Mouse (Mus musculus) heart, embryonic 10.5 days (tissue): ENCODE data around the gene Man2a2. TPM values are rescaled to one million over a fixed set of nuclear protein-coding genes. Genes with fewer than 3 reads are reported as not detected.
A peak's percentile ranks its signal among the peaks of the same experiment; 100 is the strongest.
"Not testable (repeated sequence)": the region's sequence is repeated elsewhere in the genome, so short reads cannot be mapped to it uniquely, and the experiment has no call there.

ENCODE experiments used
- DNase-seq: peaks from one replicate; pipeline ENCODE4 v3.0.0-alpha.2; 2017; ENCODE audit warnings: low spot score
- H3K27ac ChIP-seq: fragments of 300-500 bp; sonication (generic); 2 replicates; pipeline ENCODE4 v1.5.1; 2016; ENCODE audit warnings: mild to moderate bottlenecking
- H3K27me3 ChIP-seq: fragments of 300-500 bp; sonication (generic); 2 replicates; pipeline ENCODE4 v1.6.1; 2016; ENCODE audit warnings: mild to moderate bottlenecking; ENCODE audit not compliant: poor library complexity, insufficient read depth, severe bottlenecking
- H3K36me3 ChIP-seq: fragments of 300-500 bp; sonication (generic); 2 replicates; pipeline ENCODE4 v1.6.1; 2016; ENCODE audit warnings: mild to moderate bottlenecking, moderate library complexity
- H3K4me1 ChIP-seq: fragments of 300-500 bp; sonication (generic); 2 replicates; pipeline ENCODE4 v1.6.1; 2016; ENCODE audit warnings: mild to moderate bottlenecking
- H3K4me3 ChIP-seq: fragments of 300-500 bp; sonication (generic); 2 replicates; pipeline ENCODE4 v1.5.1; 2016; ENCODE audit warnings: mild to moderate bottlenecking, moderate library complexity
- H3K9me3 ChIP-seq: fragments of 300-500 bp; sonication (generic); 2 replicates; pipeline ENCODE4 v1.6.1; 2016; ENCODE audit warnings: mild to moderate bottlenecking, moderate library complexity
- WGBS: fragments of 180-500 bp; shearing (Covaris S2); methylation state at CpG from one replicate; pipeline ENCODE4 v1.1.7; 2016; 5-methylcytosine and 5-hydroxymethylcytosine counted together
- polyA plus RNA-seq: library from polyadenylated mRNA; unstranded; fragments of >200 nt; fragmentation: Nextera tagmentation; extraction: Ambion mirVana; gene quantifications from 2 replicates; pipeline ENCODE4 v1.2.1, GENCODE M21; 2016

The Man2a2 gene
- polyA plus RNA-seq, 1 experiment from 2014 or later: 20.0 TPM

- WGBS: 68% methylated on average over 9 of the region's 9 CpGs
- Histone ChIP-seq H3K4me1 (peaks cover 63% of the 10 kb centered on the region), H3K9me3 (no peaks in the 10 kb centered on the region), H3K27ac (peak within 1 kb of the TSS; percentile 76), H3K27me3 (no peaks in the 10 kb centered on the region), H3K4me3 (no peak within 1 kb of the TSS), H3K36me3 (no peaks in the 10 kb centered on the region)
- no peak for DNase-seq
These were observed 34.1 kb upstream of the Man2a2 start, which contains the start of gene Furin for GRCm38 (mm10) chr7:80405188-80405695. Furin (minus strand) TSS chr7:80405436.

- H3K27me3 ChIP-seq: no peaks in the 10 kb centered on the region
- 38% methylated on average over 7 of the region's 7 CpGs for WGBS
- peaks cover 72% of the 10 kb centered on the region for H3K4me1 ChIP-seq
- no peak for DNase-seq
- no peaks in the 10 kb centered on the region for H3K9me3 ChIP-seq
- H3K4me3 ChIP-seq: no peak overlapping the region
- no peaks in the 10 kb centered on the region for H3K36me3 ChIP-seq
- peak overlapping the region; percentile 76 for H3K27ac ChIP-seq
These were observed 33.1 kb upstream of the Man2a2 start for GRCm38 (mm10) chr7:80404101-80404894.

- Histone ChIP-seq H3K9me3 (no peaks in the 10 kb centered on the region), H3K4me3 (peak overlapping the region; percentile 86), H3K27ac (peak overlapping the region; percentile 76), H3K36me3 (peaks cover 6% of the 10 kb centered on the region), H3K4me1 (peaks cover 80% of the 10 kb centered on the region), H3K27me3 (no peaks in the 10 kb centered on the region)
- no peak for DNase-seq
- 41% methylated on average over 9 of the region's 9 CpGs for WGBS
These were observed 32.4 kb upstream of the Man2a2 start for GRCm38 (mm10) chr7:80403551-80403950.

- Histone ChIP-seq H3K4me3 (peak overlapping the region; percentile 86), H3K27ac (peak overlapping the region; percentile 97), H3K4me1 (peaks cover 81% of the 10 kb centered on the region), H3K9me3 (no peaks in the 10 kb centered on the region), H3K36me3 (peaks cover 13% of the 10 kb centered on the region), H3K27me3 (no peaks in the 10 kb centered on the region)
- 17% methylated on average over 91 of the region's 92 CpGs for WGBS
- no peak for DNase-seq
These were observed 31.6 kb upstream of the Man2a2 start for GRCm38 (mm10) chr7:80402651-80403321.

GRCm38 (mm10) chr7:80401860-80402641, 30.9 kb upstream of the Man2a2 start:
- Histone ChIP-seq H3K27ac (peak overlapping the region; percentile 97), H3K36me3 (peaks cover 21% of the 10 kb centered on the region), H3K4me3 (peak overlapping the region; percentile 86), H3K4me1 (peaks cover 73% of the 10 kb centered on the region), H3K9me3 (no peaks in the 10 kb centered on the region), H3K27me3 (no peaks in the 10 kb centered on the region)
- WGBS: 1% methylated on average over 102 of the region's 102 CpGs
- DNase-seq: no peak

- no peak for DNase-seq
These were observed 30.1 kb upstream of the Man2a2 start for GRCm38 (mm10) chr7:80401041-80401859.

GRCm38 (mm10) chr7:80400571-80400970, 29.4 kb upstream of the Man2a2 start:
- no peak for DNase-seq
- Histone ChIP-seq H3K27ac (peak overlapping the region; percentile 97), H3K9me3 (no peaks in the 10 kb centered on the region), H3K4me3 (peak overlapping the region; percentile 86), H3K27me3 (no peaks in the 10 kb centered on the region), H3K36me3 (peaks cover 34% of the 10 kb centered on the region), H3K4me1 (peaks cover 64% of the 10 kb centered on the region)
- 55% methylated on average over 6 of the region's 6 CpGs for WGBS

More at GRCm38 (mm10) chr7:80401041-80401859, 30.1 kb upstream of the Man2a2 start:
- Histone ChIP-seq H3K27me3 (no peaks in the 10 kb centered on the region), H3K36me3 (peaks cover 28% of the 10 kb centered on the region), H3K4me1 (peaks cover 68% of the 10 kb centered on the region), H3K4me3 (peak overlapping the region; percentile 86), H3K9me3 (no peaks in the 10 kb centered on the region), H3K27ac (peak overlapping the region; percentile 97)
- 14% methylated on average over 5 of the region's 5 CpGs for WGBS

- no peaks in the 10 kb centered on the region for H3K27me3 ChIP-seq
- peaks cover 39% of the 10 kb centered on the region for H3K36me3 ChIP-seq
- DNase-seq: no peak
- WGBS: 41% methylated on average over 5 of the region's 5 CpGs
- peak overlapping the region; percentile 86 for H3K4me3 ChIP-seq
- no peaks in the 10 kb centered on the region for H3K9me3 ChIP-seq
- H3K27ac ChIP-seq: peak overlapping the region; percentile 97
- peaks cover 60% of the 10 kb centered on the region for H3K4me1 ChIP-seq
These were observed 28.9 kb upstream of the Man2a2 start for GRCm38 (mm10) chr7:80400099-80400498.

- peaks cover 48% of the 10 kb centered on the region for H3K4me1 ChIP-seq
- no peaks in the 10 kb centered on the region for H3K9me3 ChIP-seq
- H3K27me3 ChIP-seq: no peaks in the 10 kb centered on the region
- DNase-seq: no peak
- peaks cover 48% of the 10 kb centered on the region for H3K36me3 ChIP-seq
- 72% methylated on average over 9 of the region's 9 CpGs for WGBS
- no peak overlapping the region for H3K4me3 ChIP-seq
- peak overlapping the region; percentile 37 for H3K27ac ChIP-seq
These were observed 27.7 kb upstream of the Man2a2 start for GRCm38 (mm10) chr7:80398654-80399444.

- Histone ChIP-seq H3K27me3 (no peaks in the 10 kb centered on the region), H3K9me3 (no peaks in the 10 kb centered on the region), H3K27ac (peak overlapping the region; percentile 32; the same call in 1 of the 2 replicates), H3K36me3 (peaks cover 56% of the 10 kb centered on the region), H3K4me1 (peaks cover 40% of the 10 kb centered on the region), H3K4me3 (no peak overlapping the region)
- no peak for DNase-seq
- 88% methylated on average over 9 of the region's 9 CpGs for WGBS
These were observed 26.8 kb upstream of the Man2a2 start for GRCm38 (mm10) chr7:80397986-80398385.

GRCm38 (mm10) chr7:80396427-80396826, 25.3 kb upstream of the Man2a2 start:
- H3K27me3 ChIP-seq, H3K9me3 ChIP-seq, DNase-seq, H3K27ac ChIP-seq, H3K4me3 ChIP-seq: not testable (repeated sequence)
- H3K36me3 ChIP-seq: peaks cover 72% of the 10 kb centered on the region
- peaks cover 32% of the 10 kb centered on the region for H3K4me1 ChIP-seq
- WGBS: 69% methylated on average over 4 of the region's 4 CpGs
